Mouse (Mus musculus) C2C12 (cell line): ENCODE measurements at regions not wholly inside any gene's neighbourhood (a gene's known extent, or its start where the extent isn't known, plus 50 kb on each side); places are given as distances from the start of the nearest gene placed in this dataset.

Experiments
- CEBPB ChIP-seq: IDR thresholded peaks from one replicate; pipeline ENCODE4 v1.6.1; 2011; ENCODE audit warnings: low read depth, mild to moderate bottlenecking, control low read depth, moderate library complexity
- CTCF ChIP-seq: IDR thresholded peaks from one replicate; pipeline ENCODE4 v1.5.1; 2011; ENCODE audit not compliant: control insufficient read depth, insufficient read depth, insufficient read length
- FOSL1 ChIP-seq: IDR thresholded peaks from one replicate; pipeline ENCODE4 v1.8.0; 2011; ENCODE audit warnings: mild to moderate bottlenecking, low read length; ENCODE audit not compliant: poor library complexity, insufficient read depth, severe bottlenecking
- MAX ChIP-seq: IDR thresholded peaks from one replicate; pipeline ENCODE4 v1.6.1; 2011; ENCODE audit warnings: mild to moderate bottlenecking, control low read depth
- MYOD1 ChIP-seq: IDR thresholded peaks from one replicate; pipeline ENCODE4 v1.6.1; 2011; ENCODE audit warnings: low read depth; ENCODE audit not compliant: control insufficient read depth, insufficient read length
- USF1 ChIP-seq: IDR thresholded peaks from one replicate; pipeline ENCODE4 v1.6.1; 2011; ENCODE audit warnings: low read depth, mild to moderate bottlenecking, control low read depth, moderate library complexity

DNA sequence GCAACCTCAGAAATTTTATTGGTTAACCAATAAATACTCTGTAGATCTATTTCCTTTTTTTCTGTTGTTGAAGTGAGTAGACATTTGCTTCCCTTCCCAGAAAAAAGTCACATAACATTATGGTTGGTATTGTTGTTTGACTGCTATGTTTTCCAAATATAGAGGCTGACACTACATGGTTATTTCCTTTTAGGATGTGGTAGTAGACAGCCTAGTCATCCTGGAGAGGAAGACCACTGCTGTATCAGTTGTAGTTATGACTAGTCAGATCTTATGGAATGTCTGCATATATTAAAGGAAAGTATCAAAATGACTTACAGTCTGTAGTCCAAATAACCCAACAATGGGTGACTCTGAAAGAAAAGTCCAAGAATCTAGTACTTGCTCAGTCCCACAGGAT lies 767.5 kb upstream of the Slit2 start:
- no peak for TF ChIP-seq CTCF
- TF ChIP-seq FOSL1, result no peak
- no peak for TF ChIP-seq MYOD1
- no peak for TF ChIP-seq USF1
- no peak for TF ChIP-seq CEBPB
- TF ChIP-seq MAX, result no peak
